In the genomic region with DNA sequence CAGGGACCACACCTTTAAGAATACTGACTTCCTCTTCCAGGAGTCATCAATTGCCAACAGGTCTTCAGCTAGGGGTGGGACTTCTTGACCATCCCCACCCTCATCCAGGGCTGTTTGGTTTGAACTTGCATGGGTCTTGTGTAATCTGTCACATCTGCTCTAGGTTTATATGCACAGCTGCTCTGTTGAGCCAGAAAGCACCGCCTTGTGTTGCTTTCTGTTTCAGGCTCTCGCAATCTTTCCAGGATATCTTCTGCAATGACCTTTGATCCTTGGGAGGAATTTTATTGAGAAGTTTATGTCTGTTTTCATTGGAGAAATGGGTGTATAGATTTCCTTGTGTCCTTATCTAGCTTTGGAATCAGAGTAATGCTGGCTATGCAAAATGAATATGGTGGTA, we compare ENCODE assay signal across 28 mouse cellular contexts.
"Had no signal": no experiment of that assay in that cellular context is flagged by ENCODE, and none has a peak within 500 bp of the region (broad histone marks: within the 10 kb centered on the region; RNA-seq: fewer than 3 reads in every experiment).

No protein-coding gene starts in this region.

- H3K9me3 ChIP-seq: embryonic facial prominence, embryonic 10.5 days; embryonic facial prominence, embryonic 12.5 days; embryonic facial prominence, embryonic 15.5 days; forebrain, embryonic 10.5 days; forebrain, embryonic 12.5 days; forebrain, embryonic 13.5 days; forebrain, embryonic 15.5 days had no signal

- H3K27ac ChIP-seq: embryonic facial prominence, embryonic 10.5 days; embryonic facial prominence, embryonic 12.5 days; embryonic facial prominence, embryonic 13.5 days; embryonic facial prominence, embryonic 15.5 days; forebrain, embryonic 10.5 days; forebrain, embryonic 12.5 days; forebrain, embryonic 13.5 days; forebrain, embryonic 15.5 days; gastrocnemius, adult 2 months had no signal

- H3K36me3 ChIP-seq: embryonic facial prominence, embryonic 10.5 days; embryonic facial prominence, embryonic 12.5 days; embryonic facial prominence, embryonic 13.5 days; embryonic facial prominence, embryonic 15.5 days; forebrain, embryonic 10.5 days; forebrain, embryonic 12.5 days; forebrain, embryonic 15.5 days had no signal

- H3K4me2 ChIP-seq: embryonic facial prominence, embryonic 12.5 days; embryonic facial prominence, embryonic 13.5 days; embryonic facial prominence, embryonic 15.5 days; forebrain, embryonic 12.5 days; forebrain, embryonic 13.5 days; forebrain, embryonic 15.5 days had no signal

- H3K4me1 ChIP-seq: embryonic facial prominence, embryonic 10.5 days; embryonic facial prominence, embryonic 12.5 days; embryonic facial prominence, embryonic 13.5 days; embryonic facial prominence, embryonic 15.5 days; forebrain, embryonic 10.5 days; forebrain, embryonic 12.5 days; forebrain, embryonic 13.5 days; forebrain, embryonic 15.5 days had no signal

- H3K4me3 ChIP-seq: embryonic facial prominence, embryonic 10.5 days; embryonic facial prominence, embryonic 12.5 days; embryonic facial prominence, embryonic 13.5 days; embryonic facial prominence, embryonic 15.5 days; erythroblast, embryonic 14.5 days; forebrain, embryonic 10.5 days; forebrain, embryonic 12.5 days; forebrain, embryonic 13.5 days; forebrain, embryonic 15.5 days; gastrocnemius, adult 2 months had no signal

- DNase-seq: cerebellum, adult 2 months; cerebellum, adult 8-10 months; cerebellum, adult 9-10 months; cerebellum, adult 9-11 months; cerebellum, postnatal 10 days; cerebellum, postnatal 14 days; cerebellum, postnatal 25 days; cerebellum, postnatal 36 days; embryo, embryonic 11 days; forebrain, postnatal 0 days; gastrocnemius, adult 2 months; gastrocnemius, postnatal 10 days; gastrocnemius, postnatal 14 days; gastrocnemius, postnatal 25 days; gastrocnemius, postnatal 36 days; heart, adult 11 months; heart, adult 18-20 months had no signal

- H3K27me3 ChIP-seq: embryonic facial prominence, embryonic 12.5 days; embryonic facial prominence, embryonic 13.5 days; embryonic facial prominence, embryonic 15.5 days; forebrain, embryonic 12.5 days; forebrain, embryonic 13.5 days; forebrain, embryonic 15.5 days had no signal

- ATAC-seq: forebrain, embryonic 13.5 days; forebrain, embryonic 14.5 days; forebrain, embryonic 15.5 days; forebrain, embryonic 16.5 days; forebrain, postnatal 0 days had no signal

- H3K9ac ChIP-seq: embryonic facial prominence, embryonic 12.5 days; embryonic facial prominence, embryonic 13.5 days; embryonic facial prominence, embryonic 15.5 days; forebrain, embryonic 12.5 days; forebrain, embryonic 13.5 days; forebrain, embryonic 15.5 days; forebrain, postnatal 0 days had no signal
